Mouse (Mus musculus): Measurements from ENCODE around the gene Col11a2.

DNA sequence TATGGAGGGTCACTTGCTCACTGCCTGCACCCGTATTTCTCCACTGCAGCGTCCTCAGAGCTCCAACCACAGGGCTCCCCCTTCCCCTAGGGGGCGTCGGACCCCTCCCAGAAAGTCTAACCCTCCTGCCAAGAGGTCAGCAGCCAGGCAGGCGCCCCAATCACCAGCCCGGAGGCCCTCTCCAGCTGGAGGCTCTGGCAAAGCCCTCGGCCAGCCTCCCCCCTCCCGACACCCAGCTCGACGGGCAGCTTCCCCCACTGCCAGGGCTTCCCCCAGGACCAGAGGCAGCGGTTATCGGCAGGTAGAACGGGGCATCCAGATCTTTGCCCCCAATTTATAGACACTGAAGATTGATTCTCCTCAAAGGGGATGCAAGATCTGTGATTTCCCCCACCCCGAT lies 6.7 kb downstream of the Col11a2 start:
- TF ChIP-seq CTCF (IDR thresholded peaks at IDR 0.05; ENCODE audit: borderline replicate concordance, insufficient read depth, low read length) (no peak), POLR2A (IDR thresholded peaks at IDR 0.05; ENCODE audit: low read depth, low read length) (no peak)
